Mouse (Mus musculus) MEL (cell line): ENCODE results near the gene Samhd1. TPM values are rescaled to one million over a fixed set of nuclear protein-coding genes. Genes with fewer than 3 reads are reported as not detected.

ENCODE experiments used
- DNase-seq: peaks from one replicate; pipeline ENCODE4 v3.0.0; 2011; ENCODE audit warnings: low read depth, low spot score
- H3K27ac ChIP-seq: 2 replicates; pipeline ENCODE4 v1.5.1; 2012; ENCODE audit warnings: low read depth, mild to moderate bottlenecking, control low read depth, low read length, moderate library complexity; ENCODE audit not compliant: control insufficient read depth
- H3K27me3 ChIP-seq, 2 experiments: fragments of 150-350 bp in 1 of 2; sonication (generic) in 1 of 2; 2 replicates each; pipeline ENCODE4 v1.6.1; 2012; ENCODE audit warnings: low read length in 2 of 2, mild to moderate bottlenecking in 2 of 2, improper control_type of control experiment in 1 of 2, moderate library complexity in 1 of 2; ENCODE audit not compliant: insufficient read depth in 2 of 2, control insufficient read depth in 1 of 2
- H3K36me3 ChIP-seq, 2 experiments: 2 replicates each; pipeline ENCODE4 v1.6.1; 2012 to 2014; ENCODE audit warnings: low read length in 2 of 2, improper control_type of control experiment in 1 of 2, inconsistent platforms in 1 of 2, mild to moderate bottlenecking in 1 of 2; ENCODE audit not compliant: insufficient read depth in 2 of 2, control insufficient read depth in 1 of 2
- H3K4me1 ChIP-seq, 2 experiments: fragments of 150-350 bp in 1 of 2; sonication (generic) in 1 of 2; 2 replicates each; pipeline ENCODE4 v1.6.1; 2012; ENCODE audit warnings: low read length in 2 of 2, improper control_type of control experiment in 1 of 2, mild to moderate bottlenecking in 1 of 2; ENCODE audit not compliant: insufficient read depth in 2 of 2, control insufficient read depth in 1 of 2
- H3K4me3 ChIP-seq, 2 experiments: fragments of 150-350 bp in 1 of 2; sonication (generic) in 1 of 2; 2 replicates each; pipeline ENCODE4 v1.5.1; 2012; ENCODE audit warnings: low read depth in 2 of 2, low read length in 2 of 2, mild to moderate bottlenecking in 2 of 2, moderate library complexity in 2 of 2, control low read depth in 1 of 2, improper control_type of control experiment in 1 of 2; ENCODE audit not compliant: control insufficient read depth in 1 of 2, insufficient read depth in 1 of 2
- H3K79me2 ChIP-seq: 2 replicates; pipeline ENCODE4 v1.6.1; 2012; ENCODE audit warnings: mild to moderate bottlenecking, low read length, moderate library complexity; ENCODE audit not compliant: control insufficient read depth, poor library complexity, insufficient read depth
- H3K9ac ChIP-seq: 2 replicates; pipeline ENCODE4 v1.6.1; 2012; ENCODE audit warnings: low read depth, mild to moderate bottlenecking, control low read depth, low read length, moderate library complexity; ENCODE audit not compliant: control insufficient read depth, poor library complexity, severe bottlenecking
- H3K9me3 ChIP-seq: fragments of 150-350 bp; sonication (generic); replicated peaks from 2 replicates; pipeline ENCODE4 v1.6.1; 2012; ENCODE audit warnings: mild to moderate bottlenecking, low read length, improper control_type of control experiment, moderate library complexity; ENCODE audit not compliant: insufficient read depth
- ELF1 ChIP-seq: IDR thresholded peaks from 2 replicates; pipeline ENCODE4 v1.6.1; 2014; ENCODE audit warnings: low read depth, mild to moderate bottlenecking, inconsistent platforms, low read length, improper control_type of control experiment, moderate library complexity
- EP300 ChIP-seq, 2 experiments: IDR thresholded peaks; 2 replicates each; pipeline ENCODE4 v1.6.1; 2011; ENCODE audit warnings: improper control_type of control experiment in 2 of 2, low read length in 2 of 2, low read depth in 1 of 2, mild to moderate bottlenecking in 1 of 2
- ETS1 ChIP-seq: IDR thresholded peaks from 2 replicates; pipeline ENCODE4 v1.6.1; 2012; ENCODE audit warnings: low read depth, mild to moderate bottlenecking, inconsistent platforms, low read length, improper control_type of control experiment, moderate library complexity
- GABPA ChIP-seq: IDR thresholded peaks from 2 replicates; pipeline ENCODE4 v1.6.1; 2012; ENCODE audit warnings: low read depth, mild to moderate bottlenecking, inconsistent platforms, low read length, improper control_type of control experiment, moderate library complexity
- GATA1 ChIP-seq: IDR thresholded peaks from 2 replicates; pipeline ENCODE4 v1.6.1; 2011; ENCODE audit warnings: low read depth, low read length, improper control_type of control experiment
- HCFC1 ChIP-seq: IDR thresholded peaks from 2 replicates; pipeline ENCODE4 v1.6.1; 2012; ENCODE audit warnings: low read depth, mild to moderate bottlenecking, inconsistent platforms, low read length, improper control_type of control experiment, moderate library complexity
- KAT2A ChIP-seq: conservative IDR thresholded peaks from 2 replicates; pipeline ENCODE4 v1.6.1; 2012; ENCODE audit warnings: low read depth, low read length, improper control_type of control experiment, inconsistent platforms
- MXI1 ChIP-seq: IDR thresholded peaks from 2 replicates; pipeline ENCODE4 v1.6.1; 2011; ENCODE audit warnings: mild to moderate bottlenecking, low read depth, low read length, improper control_type of control experiment
- MYC ChIP-seq: IDR thresholded peaks from 2 replicates; pipeline ENCODE4 v1.6.1; 2011; ENCODE audit warnings: low read depth, mild to moderate bottlenecking, low read length, improper control_type of control experiment, moderate library complexity
- NRF1 ChIP-seq: IDR thresholded peaks from 2 replicates; pipeline ENCODE4 v1.6.1; 2014; ENCODE audit warnings: low read depth, mild to moderate bottlenecking, inconsistent platforms, low read length, improper control_type of control experiment, moderate library complexity; ENCODE audit not compliant: poor library complexity, insufficient read depth, severe bottlenecking
- POLR2A ChIP-seq, 2 experiments: IDR thresholded peaks; 2 replicates each; pipeline ENCODE4 v1.6.1; 2011 to 2012; ENCODE audit warnings: low read length in 2 of 2, mild to moderate bottlenecking in 2 of 2, control low read depth in 1 of 2, improper control_type of control experiment in 1 of 2, low read depth in 1 of 2, moderate library complexity in 1 of 2; ENCODE audit not compliant: control insufficient read depth in 1 of 2, insufficient read depth in 1 of 2, poor library complexity in 1 of 2
- POLR2AphosphoS2 ChIP-seq: IDR thresholded peaks from 2 replicates; pipeline ENCODE4 v1.6.1; 2011; ENCODE audit warnings: low read length, improper control_type of control experiment
- RCOR1 ChIP-seq: IDR thresholded peaks from 2 replicates; pipeline ENCODE4 v1.6.1; 2012; ENCODE audit warnings: low read depth, mild to moderate bottlenecking, inconsistent platforms, low read length, improper control_type of control experiment
- TBP ChIP-seq: IDR thresholded peaks from 2 replicates; pipeline ENCODE4 v1.8.0; 2011; ENCODE audit warnings: low read depth, low read length, improper control_type of control experiment
- TCF12 ChIP-seq: IDR thresholded peaks from 2 replicates; pipeline ENCODE4 v1.6.1; 2014; ENCODE audit warnings: low read depth, mild to moderate bottlenecking, inconsistent platforms, low read length, improper control_type of control experiment, moderate library complexity
- UBTF ChIP-seq: IDR thresholded peaks from 2 replicates; pipeline ENCODE4 v1.6.1; 2012; ENCODE audit warnings: low read depth, mild to moderate bottlenecking, inconsistent platforms, low read length, improper control_type of control experiment, moderate library complexity, borderline replicate concordance; ENCODE audit not compliant: insufficient read depth
- USF2 ChIP-seq, 2 experiments: IDR thresholded peaks; 2 replicates each; pipeline ENCODE4 v1.6.1; 2011 to 2012; ENCODE audit warnings: improper control_type of control experiment in 2 of 2, low read length in 2 of 2, borderline replicate concordance in 1 of 2, inconsistent platforms in 1 of 2, low read depth in 1 of 2, mild to moderate bottlenecking in 1 of 2; ENCODE audit not compliant: insufficient read depth in 1 of 2
- ZC3H11A ChIP-seq: IDR thresholded peaks from 2 replicates; pipeline ENCODE4 v1.6.1; 2012; ENCODE audit warnings: low read depth, mild to moderate bottlenecking, inconsistent platforms, low read length, improper control_type of control experiment
- ZKSCAN1 ChIP-seq: IDR thresholded peaks from 2 replicates; pipeline ENCODE4 v1.6.1; 2012; ENCODE audit warnings: low read depth, mild to moderate bottlenecking, inconsistent platforms, low read length, improper control_type of control experiment, moderate library complexity
- ZNF384 ChIP-seq: IDR thresholded peaks from 2 replicates; pipeline ENCODE4 v1.6.1; 2012; ENCODE audit warnings: low read depth, mild to moderate bottlenecking, inconsistent platforms, low read length, improper control_type of control experiment
- polyA plus RNA-seq, 2 experiments: library from polyadenylated mRNA; stranded (reverse) in 1 of 2; unstranded in 1 of 2; fragments of >175 nt in 1 of 2; fragments of >200 nt in 1 of 2; gene quantifications; 2 replicates each; pipeline versions ENCODE4 v1.2.1 to v1.2.4; 2012; ENCODE audit warnings: low replicate concordance in 2 of 2, low read depth in 1 of 2; ENCODE audit not compliant: insufficient read length in 2 of 2, insufficient read depth in 1 of 2, missing spikeins in 1 of 2
- total RNA-seq: library from RNA; depleted of rRNA; stranded (reverse); fragments of 300-350 nt; gene quantifications from 2 replicates; pipeline ENCODE4 v1.2.3, GENCODE M21; 2012

Gene Samhd1
- total and polyA plus RNA-seq, 3 experiments, result 15.7 to 76.8 (median 50.5) TPM

- H3K36me3 ChIP-seq, result peaks cover 0 to 42% of the 10 kb centered on the region in 2 experiments; a peak in 2 of 4 replicates
- H3K27ac ChIP-seq, result peak overlapping the region; percentile 70
- H3K9ac ChIP-seq, result peak overlapping the region; percentile 68
- no peaks in the 10 kb centered on the region for H3K27me3 ChIP-seq
- H3K9me3 ChIP-seq, result no peaks in the 10 kb centered on the region
- H3K79me2 ChIP-seq, result peaks cover 15% of the 10 kb centered on the region
- TF ChIP-seq ETS1 (no peak), HCFC1 (no peak), ZNF384 (peak; percentile 86), ZKSCAN1 (no peak)
- peak overlapping the region; percentile 53 to 73 for H3K4me3 ChIP-seq
- no peak for DNase-seq
- peaks cover 16 to 42% of the 10 kb centered on the region in 2 experiments for H3K4me1 ChIP-seq
Measured at GRCm38 (mm10) chr2:157135529-157136120, 560 bp upstream of the Samhd1 start.

GRCm38 (mm10) chr2:157134479-157134931, 560 bp downstream of the Samhd1 start:
- Histone ChIP-seq H3K27ac (peak overlapping the region; percentile 54), H3K27me3 (no peaks in the 10 kb centered on the region), H3K9me3 (no peaks in the 10 kb centered on the region), H3K4me1 (peaks cover 21 to 44% of the 10 kb centered on the region in 2 experiments), H3K9ac (peak overlapping the region; percentile 68), H3K36me3 (peaks cover 0 to 47% of the 10 kb centered on the region in 2 experiments; a peak in 2 of 4 replicates), H3K79me2 (peaks cover 17% of the 10 kb centered on the region), H3K4me3 (peak overlapping the region; percentile 69 to 73)
- TF ChIP-seq ETS1 (no peak), RCOR1 (no peak), USF2 (IDR thresholded peaks at IDR 0.05; ENCODE audit: borderline replicate concordance in 1 of 2, insufficient read depth in 1 of 2, low read depth in 1 of 2, low read length in 2 of 2) (no peak), TBP (no peak), ELF1 (no peak), MXI1 (0 out of 2 replicates have a peak, but pooled peaks have one; percentile 9)
- DNase-seq, result no peak

GRCm38 (mm10) chr2:157133769-157134478, 1.1 kb downstream of the Samhd1 start:
- H3K9ac ChIP-seq, result peak overlapping the region; percentile 68
- peaks cover 0 to 42% of the 10 kb centered on the region in 2 experiments; a peak in 2 of 4 replicates for H3K36me3 ChIP-seq
- DNase-seq, result peak; percentile 69
- no peaks in the 10 kb centered on the region for H3K9me3 ChIP-seq
- peak overlapping the region; percentile 54 for H3K27ac ChIP-seq
- peaks cover 21 to 40% of the 10 kb centered on the region in 2 experiments for H3K4me1 ChIP-seq
- H3K4me3 ChIP-seq, result peak overlapping the region; percentile 69 to 73
- peaks cover 17% of the 10 kb centered on the region for H3K79me2 ChIP-seq
- no peaks in the 10 kb centered on the region for H3K27me3 ChIP-seq
- TF ChIP-seq NRF1 (peak; percentile 37; the same call in 1 of the 2 replicates), MYC (no peak), TCF12 (no peak), HCFC1 (0 out of 2 replicates have a peak, but pooled peaks have one; percentile 14), ZKSCAN1 (no peak), GATA1 (no peak), POLR2AphosphoS2 (no peak), ZC3H11A (no peak), ZNF384 (peak; percentile 92), EP300 (IDR thresholded peaks at IDR 0.05; ENCODE audit: low read depth in 1 of 2, low read length in 2 of 2) (no peak), TBP (no peak), GABPA (no peak), ELF1 (no peak), USF2 (IDR thresholded peaks at IDR 0.05; ENCODE audit: borderline replicate concordance in 1 of 2, insufficient read depth in 1 of 2, low read depth in 1 of 2, low read length in 2 of 2) (no peak), KAT2A (no peak), UBTF (no peak), ETS1 (peak; percentile 63), POLR2A (IDR thresholded peaks at IDR 0.05; ENCODE audit: control insufficient read depth in 1 of 2, insufficient read depth in 1 of 2, low read depth in 1 of 2, low read length in 2 of 2, poor library complexity in 1 of 2) (no peak)
